Mouse (Mus musculus) heart, adult 2 months (tissue): ENCODE measurements around the gene Ssbp2. TPM values are rescaled to one million over a fixed set of nuclear protein-coding genes. Genes with fewer than 3 reads are reported as not detected.

Experiments
- DNase-seq, 2 experiments: peaks; one replicate each; pipeline ENCODE4 v3.0.0; 2021
- H3K27ac ChIP-seq: fragments of 200-600 bp; 2 replicates; pipeline ENCODE4 v1.8.1; 2022
- H3K27me3 ChIP-seq: fragments of 200-500 bp; 2 replicates; pipeline ENCODE4 v1.6.1; 2012; ENCODE audit warnings: mild to moderate bottlenecking, low read length, inconsistent platforms, mixed read lengths; ENCODE audit not compliant: control insufficient read depth, insufficient read depth
- H3K36me3 ChIP-seq: fragments of 200-500 bp; 2 replicates; pipeline ENCODE4 v1.6.1; 2012; ENCODE audit warnings: low read length, inconsistent platforms; ENCODE audit not compliant: control insufficient read depth, insufficient read depth
- H3K4me1 ChIP-seq: fragments of 200-500 bp; 2 replicates; pipeline ENCODE4 v1.6.1; 2011; ENCODE audit warnings: low read length; ENCODE audit not compliant: control insufficient read depth, insufficient read depth
- H3K4me3 ChIP-seq: fragments of 200-600 bp; 2 replicates; pipeline ENCODE4 v1.8.1; 2022
- H3K79me2 ChIP-seq: fragments of 200-500 bp; replicated peaks from 2 replicates; pipeline ENCODE4 v1.6.1; 2012; ENCODE audit warnings: mild to moderate bottlenecking, inconsistent platforms, low read length, moderate library complexity, mixed read lengths; ENCODE audit not compliant: control insufficient read depth, insufficient read depth
- H3K9ac ChIP-seq: fragments of 200-500 bp; 2 replicates; pipeline ENCODE4 v1.6.1; 2012; ENCODE audit warnings: low read depth, mild to moderate bottlenecking, control low read depth, inconsistent platforms, low read length, mixed read lengths
- CTCF ChIP-seq: fragments of 200-600 bp; IDR thresholded peaks from 2 replicates; pipeline ENCODE4 v1.8.1; 2022; ENCODE audit warnings: antibody characterized with exemption, mild to moderate bottlenecking, moderate library complexity
- EP300 ChIP-seq: fragments of 200-500 bp; IDR thresholded peaks from 2 replicates; pipeline ENCODE4 v1.6.1; 2011; ENCODE audit warnings: low read depth, low read length, control low read depth; ENCODE audit not compliant: insufficient read depth
- POLR2A ChIP-seq: fragments of 200-500 bp; IDR thresholded peaks from 2 replicates; pipeline ENCODE4 v1.6.1; 2011; ENCODE audit warnings: mild to moderate bottlenecking, low read depth, low read length, control low read depth; ENCODE audit not compliant: insufficient read depth
- WGBS: fragments of 180-500 bp; shearing (Covaris S2); methylation state at CpG from one replicate; pipeline ENCODE4 v1.1.7; 2018; 5-methylcytosine and 5-hydroxymethylcytosine counted together
- intact Hi-C: fragments of 180-260 bp; cut with DNase I; formaldehyde crosslinking; loops from one replicate; pipeline ENCODE4 v1.15.1; 2025
- polyA plus RNA-seq: library from polyadenylated mRNA; depleted of rRNA; stranded (reverse); fragments of >200 nt; gene quantifications from 2 replicates; pipeline ENCODE4 v1.2.3, GENCODE M21; 2012
- total RNA-seq, 2 experiments: library from RNA; stranded (reverse); gene quantifications; 2 replicates each; pipeline ENCODE4 v1.2.3; 2021

Ssbp2 gene
- total and polyA plus RNA-seq, 3 experiments, result 25.0 to 40.4 (median 39.0) TPM

GRCm38 (mm10) chr13:91582212-91582611, 122.1 kb downstream of the Ssbp2 start:
- no peak for DNase-seq
- intact Hi-C loops, result no loop called here
- no peaks in the 10 kb centered on the region for H3K36me3 ChIP-seq
- H3K9ac ChIP-seq, result no peak overlapping the region
- H3K79me2 ChIP-seq, result no peaks in the 10 kb centered on the region
- TF ChIP-seq EP300 (no peak), CTCF (no peak), POLR2A (no peak)
- H3K4me3 ChIP-seq, result no peak overlapping the region
- no peaks in the 10 kb centered on the region for H3K4me1 ChIP-seq
- no peak overlapping the region for H3K27ac ChIP-seq
- H3K27me3 ChIP-seq, result no peaks in the 10 kb centered on the region

DNA sequence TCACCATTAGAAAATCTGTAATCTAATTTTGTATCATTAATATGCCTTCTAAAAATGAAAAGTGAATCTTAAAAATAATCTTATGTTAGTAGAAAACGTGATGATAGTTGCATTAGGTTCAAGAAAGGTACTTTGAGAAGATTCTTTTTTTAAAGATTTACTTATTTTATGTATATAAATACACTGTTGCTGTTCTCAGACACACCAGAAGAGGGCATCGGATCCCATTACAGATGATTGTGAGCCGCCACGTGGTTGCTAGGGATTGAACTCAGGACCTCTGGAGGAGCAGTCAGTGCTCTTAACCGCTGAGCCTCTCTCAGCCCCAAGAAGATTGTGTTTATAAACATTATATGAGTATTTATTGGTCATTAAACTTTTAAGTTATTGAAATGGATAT, 126.3 kb downstream of the Ssbp2 start:
- H3K4me1 ChIP-seq, result no peaks in the 10 kb centered on the region
- DNase-seq, result no peak
- no peaks in the 10 kb centered on the region for H3K36me3 ChIP-seq
- H3K27me3 ChIP-seq, result no peaks in the 10 kb centered on the region
- H3K27ac ChIP-seq, result no peak overlapping the region
- 75% methylated on average over 5 of the region's 5 CpGs for WGBS
- H3K4me3 ChIP-seq, result no peak overlapping the region
- H3K79me2 ChIP-seq, result no peaks in the 10 kb centered on the region
- no peak for TF ChIP-seq POLR2A
- peak; percentile 33 for TF ChIP-seq CTCF
- no peak overlapping the region for H3K9ac ChIP-seq
- intact Hi-C loops, result no loop called here

DNA sequence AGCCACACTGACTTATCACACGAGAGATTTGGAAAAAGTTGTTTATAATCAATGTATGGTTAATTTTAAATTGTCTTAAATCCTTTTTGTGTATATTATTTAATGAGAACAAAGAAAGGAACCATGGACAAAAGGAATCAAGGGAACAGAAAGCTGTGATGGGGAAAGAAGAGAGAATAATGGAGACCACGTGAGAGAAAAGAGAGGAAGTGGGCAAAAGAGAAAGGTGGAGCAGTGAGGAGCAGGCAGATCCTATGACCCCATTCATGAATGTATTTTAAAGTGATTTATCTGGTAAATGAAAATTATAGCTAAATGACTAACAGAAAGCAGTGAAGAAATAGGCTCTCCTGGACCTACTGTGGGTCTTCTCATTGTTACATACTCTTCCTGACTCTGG, 128.4 kb downstream of the Ssbp2 start:
- DNase-seq, result no peak
- H3K27ac ChIP-seq, result no peak overlapping the region
- WGBS, result 73% methylated on average over 2 of the region's 2 CpGs
- H3K4me3 ChIP-seq, result no peak overlapping the region
- no peak for TF ChIP-seq EP300
- TF ChIP-seq POLR2A, result no peak
- no peak overlapping the region for H3K9ac ChIP-seq
- no peaks in the 10 kb centered on the region for H3K36me3 ChIP-seq
- H3K79me2 ChIP-seq, result no peaks in the 10 kb centered on the region
- no peaks in the 10 kb centered on the region for H3K27me3 ChIP-seq
- no peaks in the 10 kb centered on the region for H3K4me1 ChIP-seq
- intact Hi-C loops, result no loop called here

- Histone ChIP-seq H3K4me3 (no peak overlapping the region), H3K27me3 (no peaks in the 10 kb centered on the region), H3K79me2 (no peaks in the 10 kb centered on the region), H3K36me3 (no peaks in the 10 kb centered on the region), H3K9ac (no peak overlapping the region), H3K27ac (no peak overlapping the region), H3K4me1 (no peaks in the 10 kb centered on the region)
- no peak for DNase-seq
- 89% methylated on average over 4 of the region's 4 CpGs for WGBS
- TF ChIP-seq POLR2A (no peak), CTCF (no peak), EP300 (no peak)
- intact Hi-C loops, result no loop called here
These were observed 131.8 kb downstream of the Ssbp2 start for GRCm38 (mm10) chr13:91591863-91592262.

- TF ChIP-seq POLR2A (no peak), EP300 (no peak), CTCF (no peak)
- H3K27ac ChIP-seq, result no peak overlapping the region
- no peaks in the 10 kb centered on the region for H3K27me3 ChIP-seq
- no peak overlapping the region for H3K9ac ChIP-seq
- WGBS, result 81% methylated on average over 1 of the region's 1 CpGs
- H3K4me3 ChIP-seq, result no peak overlapping the region
- intact Hi-C loops, result no loop called here
- no peak for DNase-seq
- no peaks in the 10 kb centered on the region for H3K36me3 ChIP-seq
- no peaks in the 10 kb centered on the region for H3K4me1 ChIP-seq
- H3K79me2 ChIP-seq, result no peaks in the 10 kb centered on the region
These were observed 135.2 kb downstream of the Ssbp2 start for GRCm38 (mm10) chr13:91595284-91595683.

DNA sequence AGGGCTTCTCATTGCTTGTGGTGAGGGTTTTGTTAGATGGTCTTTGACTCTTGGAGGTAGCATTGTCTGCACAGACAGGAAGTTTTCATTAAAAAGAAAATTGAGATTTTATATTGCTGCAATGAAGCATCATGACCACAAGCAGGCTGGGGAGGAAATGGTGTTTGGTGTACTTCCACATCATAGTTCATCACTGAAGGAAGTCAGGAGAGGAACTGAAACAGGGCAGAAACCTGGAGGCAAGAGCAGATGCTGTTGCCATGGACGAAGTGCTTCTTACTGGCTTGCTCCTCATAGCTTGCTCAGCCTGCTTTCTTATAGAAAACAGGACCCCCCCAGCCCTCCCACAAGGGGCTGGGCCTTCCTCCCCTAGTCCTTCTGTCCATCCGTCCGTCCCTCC, 139.5 kb downstream of the Ssbp2 start:
- WGBS, result 85% methylated on average over 3 of the region's 3 CpGs
- TF ChIP-seq EP300 (no peak), POLR2A (no peak)
- H3K79me2 ChIP-seq, result no peaks in the 10 kb centered on the region

More for the DNA sequence above, 139.5 kb downstream of the Ssbp2 start:
- H3K27ac ChIP-seq, result no peak overlapping the region
- H3K4me1 ChIP-seq, result no peaks in the 10 kb centered on the region
- no peak for DNase-seq
- H3K4me3 ChIP-seq, result no peak overlapping the region
- intact Hi-C loops, result no loop called here
- no peaks in the 10 kb centered on the region for H3K36me3 ChIP-seq
- H3K9ac ChIP-seq, result no peak overlapping the region
- no peaks in the 10 kb centered on the region for H3K27me3 ChIP-seq
